Mouse (Mus musculus) ES-Bruce4 (cell line): ENCODE measurements around the gene Recql.

Experiments used
- CTCF ChIP-seq: IDR thresholded peaks from one replicate; pipeline ENCODE4 v1.8.1; 2011; ENCODE audit warnings: low read depth, low read length
- EP300 ChIP-seq: IDR thresholded peaks from 2 replicates; pipeline ENCODE4 v1.6.1; 2011; ENCODE audit warnings: low read depth, low read length; ENCODE audit not compliant: insufficient read depth

GRCm38 (mm10) chr6:142411140-142411539 is 24.3 kb upstream of the Recql start:
- TF ChIP-seq CTCF (no peak), EP300 (no peak)
